Mouse (Mus musculus) liver, embryonic 14.5 days (tissue): ENCODE data around the gene Atp4b.

Experiments used
- CTCF ChIP-seq: IDR thresholded peaks from 2 replicates; pipeline ENCODE4 v1.5.1; 2016; ENCODE audit warnings: antibody characterized with exemption, low read depth, control low read depth
- EP300 ChIP-seq: IDR thresholded peaks from 2 replicates; pipeline ENCODE4 v1.6.1; 2016; ENCODE audit warnings: antibody characterized with exemption, low read depth

GRCm38 (mm10) chr8:13382999-13383398 is 13.6 kb downstream of the Atp4b start:
- TF ChIP-seq CTCF (no peak), EP300 (no peak)
